Comparison of ENCODE assay signal across 14 mouse cellular contexts in the genomic region with DNA sequence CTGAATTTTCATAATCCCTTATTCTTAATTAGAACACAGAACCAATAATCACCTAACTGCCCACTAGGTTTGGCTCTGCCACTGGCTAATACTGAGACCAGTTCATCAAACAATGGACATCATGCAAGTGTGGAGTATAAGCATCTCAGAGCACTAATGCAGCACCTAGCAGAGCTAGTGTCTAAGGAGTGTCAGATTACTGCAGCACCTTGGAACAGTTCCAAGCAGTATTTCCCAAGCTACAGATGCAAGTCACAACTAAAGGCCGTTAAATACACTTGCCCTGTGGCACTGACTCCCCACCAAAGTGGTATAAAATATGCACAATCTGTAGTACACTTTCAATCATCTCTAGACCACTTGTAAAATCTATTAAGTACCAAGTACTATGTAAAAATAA. TPM values are rescaled to one million over a fixed set of nuclear protein-coding genes. Genes with fewer than 3 reads are reported as not detected.
DNase-seq lines count a peak whose midpoint lies in the region; ATAC-seq and TF ChIP-seq lines count a peak whose summit lies in the region.
"Had no signal": no experiment of that assay in that cellular context is flagged by ENCODE, and none has a peak within 500 bp of the region (broad histone marks: within the 10 kb centered on the region; RNA-seq: fewer than 3 reads in every experiment).

No protein-coding gene starts in this region.

- ATAC-seq in embryonic facial prominence, embryonic 11.5 days (replicated peaks; ENCODE audit: insufficient number of reproducible peaks, low FRiP score, low TSS enrichment, low read depth): no peak
- no peak for ATAC-seq in kidney, embryonic 15.5 days (replicated peaks; ENCODE audit: low FRiP score)
- peak; percentile 39 for ATAC-seq in megakaryocyte-erythroid progenitor cell, adult 5-6 weeks (replicated peaks; ENCODE audit: low FRiP score, low TSS enrichment, poor library complexity, severe bottlenecking)
- ATAC-seq: liver, embryonic 12.5 days had no signal

- peak; percentile 15 for DNase-seq in embryonic facial prominence, embryonic 11.5 days (ENCODE audit: low spot score)
- DNase-seq in embryonic facial prominence, embryonic 10.5 days (ENCODE audit: low spot score): no peak
- DNase-seq in kidney, adult 2 months: peak; percentile 28
- DNase-seq in lung, postnatal 36 days: peak; percentile 42
- no peak for DNase-seq in lung, adult 2 months
- DNase-seq in B cell, adult 2 months: no peak
- DNase-seq: cerebellum, adult 11-12 months; heart, adult 2 months; heart, postnatal 36 days; kidney, adult 8-10 months; layer of hippocampus, adult 9-11 months had no signal

- WGBS in embryonic facial prominence, embryonic 11.5 days: 56% methylated on average over 1 of the region's 1 CpGs
- 61% methylated on average over 1 of the region's 1 CpGs for WGBS in embryonic facial prominence, embryonic 10.5 days
- WGBS in kidney, adult 2 months: 5% methylated on average over 1 of the region's 1 CpGs
- WGBS in kidney, embryonic 15.5 days: 3% methylated on average over 1 of the region's 1 CpGs
- 5% methylated on average over 1 of the region's 1 CpGs for WGBS in lung, adult 2 months

- H3K9me3 ChIP-seq in embryonic facial prominence, embryonic 11.5 days (replicated peaks; ENCODE audit: control insufficient read depth, low read length): no peaks in the 10 kb centered on the region
- no peaks in the 10 kb centered on the region for H3K9me3 ChIP-seq in embryonic facial prominence, embryonic 10.5 days
- H3K9me3 ChIP-seq in kidney, embryonic 15.5 days (replicated peaks): no peaks in the 10 kb centered on the region
- H3K9me3 ChIP-seq: liver, embryonic 12.5 days had no signal

- no peak overlapping the region for H3K27ac ChIP-seq in embryonic facial prominence, embryonic 11.5 days (replicated peaks; ENCODE audit: low read depth, low read length)
- no peak overlapping the region for H3K27ac ChIP-seq in embryonic facial prominence, embryonic 10.5 days (replicated peaks)
- H3K27ac ChIP-seq in kidney, adult 2 months (ENCODE audit: insufficient read depth, low read depth, low read length): no peak overlapping the region
- no peak overlapping the region for H3K27ac ChIP-seq in kidney, embryonic 15.5 days
- H3K27ac ChIP-seq: heart, adult 2 months had no signal

- no peak overlapping the region for H3K4me3 ChIP-seq in embryonic facial prominence, embryonic 11.5 days (ENCODE audit: low read depth, low read length)
- no peak overlapping the region for H3K4me3 ChIP-seq in embryonic facial prominence, embryonic 10.5 days
- H3K4me3 ChIP-seq in kidney, adult 2 months (ENCODE audit: insufficient read depth, low read depth, low read length): no peak overlapping the region
- no peak overlapping the region for H3K4me3 ChIP-seq in kidney, embryonic 15.5 days (replicated peaks)
- no peak overlapping the region for H3K4me3 ChIP-seq in lung, adult 2 months (replicated peaks; ENCODE audit: extremely low read depth, low read depth, low read length)
- H3K4me3 ChIP-seq: heart, adult 2 months; liver, embryonic 12.5 days had no signal

- no peak overlapping the region for H3K4me2 ChIP-seq in embryonic facial prominence, embryonic 11.5 days (ENCODE audit: low read depth, low read length)
- H3K4me2 ChIP-seq in kidney, embryonic 15.5 days: no peak overlapping the region
- H3K4me2 ChIP-seq: liver, embryonic 12.5 days had no signal

- H3K27me3 ChIP-seq in embryonic facial prominence, embryonic 11.5 days (ENCODE audit: control insufficient read depth, insufficient read depth, low read length): no peaks in the 10 kb centered on the region
- H3K27me3 ChIP-seq in embryonic facial prominence, embryonic 10.5 days (replicated peaks; ENCODE audit: low read depth, poor library complexity, severe bottlenecking): no peaks in the 10 kb centered on the region
- H3K27me3 ChIP-seq in kidney, adult 2 months (replicated peaks; ENCODE audit: control insufficient read depth, insufficient read depth, low read length): no peaks in the 10 kb centered on the region
- H3K27me3 ChIP-seq in kidney, embryonic 15.5 days: no peaks in the 10 kb centered on the region
- H3K27me3 ChIP-seq: liver, embryonic 12.5 days had no signal

- no peak for TF ChIP-seq POLR2A in kidney, adult 2 months (IDR thresholded peaks at IDR 0.05; ENCODE audit: low read depth, low read length)
- no peak for TF ChIP-seq POLR2A in lung, adult 2 months (IDR thresholded peaks at IDR 0.05; ENCODE audit: borderline replicate concordance, extremely low read depth, low read depth, low read length)

- H3K36me3 ChIP-seq in embryonic facial prominence, embryonic 11.5 days (replicated peaks; ENCODE audit: control insufficient read depth, insufficient read depth, low read depth, low read length): no peaks in the 10 kb centered on the region
- H3K36me3 ChIP-seq in embryonic facial prominence, embryonic 10.5 days (replicated peaks): peaks cover 16% of the 10 kb centered on the region
- H3K36me3 ChIP-seq in kidney, adult 2 months (ENCODE audit: control insufficient read depth, insufficient read depth, low read length): no peaks in the 10 kb centered on the region; the same call in none of the 2 replicates
- peaks cover 8% of the 10 kb centered on the region; the same call in 1 of the 2 replicates for H3K36me3 ChIP-seq in kidney, embryonic 15.5 days

- H3K9ac ChIP-seq in embryonic facial prominence, embryonic 11.5 days (replicated peaks; ENCODE audit: low read length): no peak overlapping the region
- H3K9ac ChIP-seq in kidney, embryonic 15.5 days: no peak overlapping the region
- H3K9ac ChIP-seq: liver, embryonic 12.5 days had no signal

- TF ChIP-seq CTCF in kidney, adult 2 months (conservative IDR thresholded peaks at IDR 0.05; ENCODE audit: insufficient read depth, insufficient read length, low read depth, low read length): no peak
- TF ChIP-seq CTCF in lung, adult 2 months (IDR thresholded peaks at IDR 0.05; ENCODE audit: insufficient read depth, low read length): no peak

- H3K4me1 ChIP-seq in embryonic facial prominence, embryonic 11.5 days (ENCODE audit: control insufficient read depth, insufficient read depth, low read length): no peaks in the 10 kb centered on the region
- 0 out of 2 replicates have a peak, but pooled peaks cover 4% of the 10 kb centered on the region for H3K4me1 ChIP-seq in embryonic facial prominence, embryonic 10.5 days
- H3K4me1 ChIP-seq in kidney, adult 2 months (ENCODE audit: control insufficient read depth, insufficient read depth, low read length): peaks cover 19% of the 10 kb centered on the region
- H3K4me1 ChIP-seq in kidney, embryonic 15.5 days: 0 out of 2 replicates have a peak, but pooled peaks cover 4% of the 10 kb centered on the region
- peaks cover 2% of the 10 kb centered on the region; the same call in 1 of the 2 replicates for H3K4me1 ChIP-seq in lung, adult 2 months (ENCODE audit: control insufficient read depth, insufficient read depth, low read length)

RNA-seq across cellular contexts. Expression of a gene that starts 17.7 kb away (rescaled TPM):
- 24.0 and 24.5 TPM in 2 replicates for polyA plus RNA-seq in embryonic facial prominence, embryonic 11.5 days (2014; fragmentation: Nextera tagmentation; extraction: Ambion mirVana)
- 34.6 and 36.1 TPM in 2 replicates for polyA plus RNA-seq in embryonic facial prominence, embryonic 10.5 days (2016; fragmentation: Nextera tagmentation; extraction: Ambion mirVana)
- 31.3 TPM in 2 replicates for polyA plus RNA-seq in kidney, adult 2 months (2012; rRNA removed)
- polyA plus RNA-seq in kidney, embryonic 15.5 days (2015; fragmentation: Nextera tagmentation; extraction: Ambion mirVana): 30.4 and 32.6 TPM in 2 replicates
- polyA plus RNA-seq in lung, adult 2 months (2012; rRNA removed): 51.8 and 51.9 TPM in 2 replicates
- total RNA-seq in megakaryocyte-erythroid progenitor cell, adult 5-6 weeks (2014; fragmentation: Nextera tagmentation): 95.6 and 120 TPM in 2 replicates
- total RNA-seq in megakaryocyte-erythroid progenitor cell, adult 5-6 weeks (2017): 25.1 and 25.6 TPM in 2 replicates

RNA-seq across cellular contexts. Expression of a gene that starts 46.0 kb away (rescaled TPM):
- 1,220 and 1,273 TPM in 2 replicates for polyA plus RNA-seq in embryonic facial prominence, embryonic 11.5 days (2014; fragmentation: Nextera tagmentation; extraction: Ambion mirVana)
- polyA plus RNA-seq in embryonic facial prominence, embryonic 10.5 days (2016; fragmentation: Nextera tagmentation; extraction: Ambion mirVana): 1,351 and 1,353 TPM in 2 replicates
- 965 and 1,226 TPM in 2 replicates for polyA plus RNA-seq in kidney, adult 2 months (2012; rRNA removed)
- polyA plus RNA-seq in kidney, embryonic 15.5 days (2015; fragmentation: Nextera tagmentation; extraction: Ambion mirVana): 1,196 and 1,217 TPM in 2 replicates
- 547 and 549 TPM in 2 replicates for polyA plus RNA-seq in lung, adult 2 months (2012; rRNA removed)
- total RNA-seq in megakaryocyte-erythroid progenitor cell, adult 5-6 weeks (2014; fragmentation: Nextera tagmentation): 1,056 and 1,102 TPM in 2 replicates
- 1,074 and 1,263 TPM in 2 replicates for total RNA-seq in megakaryocyte-erythroid progenitor cell, adult 5-6 weeks (2017)

Comparison
In these comparisons a context has a peak if more than half of its experiments do, and no peak if none do; other contexts are left out.
1. DNase-seq: peak in embryonic facial prominence, embryonic 11.5 days (single experiment), kidney, adult 2 months (single experiment) and lung, postnatal 36 days (single experiment); none in embryonic facial prominence, embryonic 10.5 days (single experiment), lung, adult 2 months (single experiment) and B cell, adult 2 months (0 of 2).